Mouse (Mus musculus) midbrain, embryonic 14.5 days (tissue): ENCODE results near the gene Eif2s1. TPM values are rescaled to one million over a fixed set of nuclear protein-coding genes. Genes with fewer than 3 reads are reported as not detected.
A peak's percentile ranks its signal among the peaks of the same experiment; 100 is the strongest.

Source experiments
- ATAC-seq: fragments of 200-750 bp; cut with Nextera tagmentation; 2 replicates; pipeline ENCODE4 v1.8.0; 2017; ENCODE audit warnings: moderate number of reproducible peaks, moderate library complexity; ENCODE audit not compliant: low FRiP score, low TSS enrichment
- DNase-seq: peaks from one replicate; pipeline ENCODE4 v3.0.0-alpha.2; 2015
- H3K27ac ChIP-seq: fragments of 300-500 bp; sonication (generic); replicated peaks from 2 replicates; pipeline ENCODE4 v1.5.1; 2014; ENCODE audit warnings: mild to moderate bottlenecking, low read depth, low read length, moderate library complexity
- H3K27me3 ChIP-seq: fragments of 300-500 bp; sonication (generic); 2 replicates; pipeline ENCODE4 v1.6.1; 2014; ENCODE audit warnings: low read length, control low read depth, mixed read lengths; ENCODE audit not compliant: control insufficient read depth, insufficient read depth
- H3K36me3 ChIP-seq: fragments of 300-500 bp; sonication (generic); 2 replicates; pipeline ENCODE4 v1.6.1; 2014; ENCODE audit warnings: low read length, control low read depth; ENCODE audit not compliant: control insufficient read depth, insufficient read depth
- H3K4me1 ChIP-seq: fragments of 300-500 bp; sonication (generic); 2 replicates; pipeline ENCODE4 v1.6.1; 2014; ENCODE audit warnings: mild to moderate bottlenecking, antibody characterized with exemption, low read length, control low read depth; ENCODE audit not compliant: control insufficient read depth, insufficient read depth
- H3K4me2 ChIP-seq: fragments of 300-500 bp; sonication (generic); 2 replicates; pipeline ENCODE4 v1.6.1; 2014; ENCODE audit warnings: mild to moderate bottlenecking, low read length, moderate library complexity
- H3K4me3 ChIP-seq: fragments of 300-500 bp; sonication (generic); replicated peaks from 2 replicates; pipeline ENCODE4 v1.5.1; 2014; ENCODE audit warnings: low read depth, low read length
- H3K9ac ChIP-seq: fragments of 300-500 bp; sonication (generic); replicated peaks from 2 replicates; pipeline ENCODE4 v1.6.1; 2014; ENCODE audit warnings: mild to moderate bottlenecking, low read length, moderate library complexity
- H3K9me3 ChIP-seq: fragments of 300-500 bp; sonication (generic); 2 replicates; pipeline ENCODE4 v1.6.1; 2016; ENCODE audit warnings: low read length, control low read depth, mixed read lengths; ENCODE audit not compliant: control insufficient read depth
- WGBS: fragments of 180-500 bp; shearing (Covaris S2); extraction: QIAGEN DNeasy Blood & Tissue Kit; methylation state at CpG from one replicate; pipeline ENCODE4 v1.1.7; 2014; 5-methylcytosine and 5-hydroxymethylcytosine counted together
- polyA plus RNA-seq: library from polyadenylated mRNA; unstranded; fragments of >200 nt; fragmentation: Nextera tagmentation; extraction: Ambion mirVana; gene quantifications from 2 replicates; pipeline ENCODE4 v1.2.1, GENCODE M21; 2014

The Eif2s1 gene
- 132 and 143 TPM in 2 replicates for polyA plus RNA-seq

DNA sequence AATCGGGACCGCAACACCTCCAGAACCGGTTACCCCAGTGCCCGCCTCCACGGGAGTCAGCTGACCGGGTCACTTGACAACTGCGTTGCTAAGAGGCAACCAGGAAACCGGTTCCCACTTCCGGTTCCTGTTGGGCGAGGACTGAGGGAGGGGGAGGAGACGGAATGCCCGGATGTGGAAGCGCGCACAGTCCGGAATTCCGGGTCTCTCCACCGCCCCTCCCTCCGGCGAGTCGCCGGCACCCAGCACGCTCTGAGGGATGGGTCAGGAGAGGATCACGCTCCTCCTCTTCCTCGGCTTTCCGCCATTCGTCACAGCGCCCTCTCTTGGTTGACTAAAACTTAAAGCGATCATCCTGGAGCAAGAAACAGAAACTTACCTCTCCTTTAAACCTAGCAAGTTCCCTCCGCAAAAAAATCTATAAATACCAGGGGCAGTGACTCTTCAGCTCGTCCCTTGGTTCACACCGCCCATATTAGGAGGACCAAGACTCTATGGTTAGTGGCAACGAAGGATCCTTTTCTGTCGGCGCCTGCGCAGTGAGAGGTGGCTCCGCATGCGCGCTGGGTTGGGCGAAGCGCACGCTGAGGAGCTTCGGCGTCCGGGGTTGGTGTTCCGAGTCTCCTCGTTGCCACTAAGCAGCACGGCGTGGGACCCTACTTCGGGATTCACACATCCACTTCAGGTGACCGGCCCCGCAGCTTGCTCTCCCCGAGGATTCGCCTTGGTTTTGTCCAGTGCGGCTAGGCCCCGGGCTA is at the start of gene Eif2s1, which contains the start of gene Atp6v1d:
Eif2s1 (plus strand) TSS at position 324 of the 758 bp plus-strand sequence.
Atp6v1d (minus strand) TSS at position 143 of the 758 bp plus-strand sequence.
- peak; percentile 100 for ATAC-seq
- peak within 1 kb of the TSS; percentile 73 for H3K9ac ChIP-seq
- peak within 1 kb of the TSS; percentile 90 for H3K4me2 ChIP-seq
- no peaks in the 10 kb centered on the region for H3K9me3 ChIP-seq
- peak; percentile 99 for DNase-seq
- 0 out of 2 replicates have a peak, but pooled peaks cover under 1% of the 10 kb centered on the region for H3K36me3 ChIP-seq
- H3K27me3 ChIP-seq: no peaks in the 10 kb centered on the region
- peak within 1 kb of the TSS; percentile 88 for H3K4me3 ChIP-seq
- H3K27ac ChIP-seq: peak within 1 kb of the TSS; percentile 79
- WGBS: under 1% methylated on average over 54 of the region's 55 CpGs
- H3K4me1 ChIP-seq: peaks cover 24% of the 10 kb centered on the region

DNA sequence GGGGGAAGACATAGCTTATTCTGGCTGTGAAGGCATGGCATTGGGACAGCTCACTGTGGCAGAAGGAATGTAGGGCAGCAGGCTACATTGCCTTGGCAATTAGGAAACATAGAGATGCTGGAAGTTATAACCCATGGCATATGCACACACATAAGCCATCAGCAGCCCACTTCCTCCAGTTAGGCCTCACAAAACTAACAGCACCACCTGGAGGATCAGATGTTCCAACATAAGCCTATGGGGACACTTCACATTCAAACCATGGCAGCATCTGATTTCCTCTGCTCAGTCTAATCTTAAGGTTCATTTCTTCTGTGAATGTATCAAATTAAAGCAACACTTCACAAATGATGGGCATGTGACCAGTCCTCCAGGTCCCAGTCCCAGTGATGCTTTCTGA is 47.2 kb upstream of the Eif2s1 start:
- Histone ChIP-seq H3K9me3 (no peaks in the 10 kb centered on the region), H3K27me3 (no peaks in the 10 kb centered on the region), H3K27ac (no peak overlapping the region), H3K9ac (no peak overlapping the region), H3K4me2 (no peak overlapping the region), H3K4me1 (no peaks in the 10 kb centered on the region), H3K4me3 (no peak overlapping the region), H3K36me3 (no peaks in the 10 kb centered on the region)
- DNase-seq: peak; percentile 14
- ATAC-seq: no peak

DNA sequence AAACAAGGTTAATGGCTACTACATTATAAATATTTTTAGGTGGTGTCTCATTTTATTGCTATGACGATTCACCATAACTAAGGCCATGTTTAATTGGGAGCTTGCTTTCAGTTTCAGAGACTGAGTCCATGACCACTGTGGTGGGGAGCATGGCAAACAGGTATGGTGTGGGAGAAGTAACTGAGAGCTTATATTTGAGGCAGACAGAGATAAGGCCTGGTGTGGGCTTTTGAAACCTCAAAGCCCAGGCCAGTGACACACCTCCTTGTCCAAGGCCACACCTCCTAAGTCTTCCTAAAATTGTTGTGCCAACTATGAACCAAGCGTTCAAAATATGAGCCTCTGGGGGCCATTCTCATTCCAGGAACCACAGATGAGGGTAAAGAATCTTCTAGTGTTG is 27.1 kb upstream of the Eif2s1 start:
- no peak overlapping the region for H3K4me3 ChIP-seq
- no peak for DNase-seq
- peaks cover 56% of the 10 kb centered on the region for H3K36me3 ChIP-seq
- H3K4me2 ChIP-seq: no peak overlapping the region
- H3K27ac ChIP-seq: no peak overlapping the region
- H3K27me3 ChIP-seq: no peaks in the 10 kb centered on the region
- ATAC-seq: no peak
- no peak overlapping the region for H3K9ac ChIP-seq
- no peaks in the 10 kb centered on the region for H3K4me1 ChIP-seq
- H3K9me3 ChIP-seq: no peaks in the 10 kb centered on the region
- 94% methylated on average over 2 of the region's 2 CpGs for WGBS

DNA sequence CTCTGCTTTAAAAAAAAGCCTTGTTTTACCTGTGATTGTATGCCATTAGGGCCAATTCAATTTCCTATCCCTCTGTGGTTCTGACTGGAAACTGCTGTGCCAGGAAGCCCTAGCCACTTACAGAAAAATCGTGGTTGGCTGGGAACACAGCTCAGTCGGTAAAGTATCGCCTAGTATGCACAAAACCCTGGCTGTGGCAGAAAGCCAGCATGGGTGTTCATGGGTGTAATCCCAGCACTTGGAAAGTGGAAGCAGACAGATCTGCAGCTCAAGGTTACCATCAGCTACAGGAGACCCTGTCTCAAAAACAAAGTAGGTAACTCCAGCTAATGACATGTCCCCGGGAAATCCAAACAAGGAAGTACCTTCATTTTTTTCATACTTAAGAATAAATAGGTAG is 21.7 kb upstream of the Eif2s1 start:
- Histone ChIP-seq H3K36me3 (peaks cover 86% of the 10 kb centered on the region), H3K9me3 (no peaks in the 10 kb centered on the region), H3K27me3 (no peaks in the 10 kb centered on the region), H3K27ac (no peak overlapping the region), H3K9ac (no peak overlapping the region), H3K4me2 (no peak overlapping the region), H3K4me1 (no peaks in the 10 kb centered on the region), H3K4me3 (no peak overlapping the region)
- DNase-seq: no peak
- WGBS: 94% methylated on average over 4 of the region's 4 CpGs
- ATAC-seq: no peak

DNA sequence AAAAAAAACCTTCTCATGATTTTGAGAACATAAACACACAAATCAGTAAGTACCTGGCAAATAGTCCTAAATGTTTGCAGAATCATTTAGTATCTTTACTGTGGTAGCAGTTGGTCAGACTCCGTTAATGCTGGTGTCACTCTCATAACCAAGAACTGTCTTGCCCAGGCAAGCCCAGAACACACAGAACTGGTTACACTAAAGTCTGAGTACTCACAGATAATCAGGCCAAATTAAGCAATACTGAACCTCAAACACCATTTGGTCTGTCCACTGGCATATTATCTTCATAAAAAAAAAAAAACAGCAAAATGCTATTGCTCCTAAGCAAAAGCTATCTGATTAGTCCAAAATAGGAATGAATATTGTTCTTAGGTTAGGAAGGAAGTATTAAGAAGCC is 19.2 kb upstream of the Eif2s1 start:
- H3K4me1 ChIP-seq: no peaks in the 10 kb centered on the region
- H3K9me3 ChIP-seq: no peaks in the 10 kb centered on the region
- 88% methylated on average over 1 of the region's 1 CpGs for WGBS
- H3K27ac ChIP-seq: no peak overlapping the region
- H3K36me3 ChIP-seq: peaks cover 71% of the 10 kb centered on the region
- DNase-seq (no peak), ATAC-seq (no peak)
- H3K9ac ChIP-seq: no peak overlapping the region
- no peak overlapping the region for H3K4me2 ChIP-seq
- no peak overlapping the region for H3K4me3 ChIP-seq
- H3K27me3 ChIP-seq: no peaks in the 10 kb centered on the region

DNA sequence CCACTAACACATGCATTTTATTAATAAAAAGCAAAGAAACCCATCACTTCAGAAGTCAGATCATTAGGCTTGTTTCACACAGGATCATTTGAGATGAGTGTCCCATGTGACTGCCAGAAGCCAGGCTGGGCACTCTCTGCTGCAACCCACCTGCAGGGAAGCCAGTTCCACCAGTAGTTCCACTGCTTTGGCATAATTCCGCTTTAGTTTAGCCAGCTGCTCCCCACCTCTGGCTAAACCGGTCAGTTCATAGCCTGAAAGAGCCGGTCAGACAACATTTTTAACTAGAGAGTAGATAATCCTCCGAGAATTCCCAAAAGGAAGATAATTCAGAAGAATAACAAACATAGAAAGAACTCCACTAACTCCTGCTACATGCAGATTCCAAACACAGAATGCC is 13.4 kb upstream of the Eif2s1 start:
- DNase-seq: no peak
- Histone ChIP-seq H3K27ac (no peak overlapping the region), H3K9me3 (no peaks in the 10 kb centered on the region), H3K27me3 (no peaks in the 10 kb centered on the region), H3K9ac (no peak overlapping the region), H3K4me2 (no peak overlapping the region), H3K4me3 (no peak overlapping the region), H3K4me1 (no peaks in the 10 kb centered on the region), H3K36me3 (peaks cover 53% of the 10 kb centered on the region)
- 95% methylated on average over 4 of the region's 4 CpGs for WGBS
- ATAC-seq: no peak

DNA sequence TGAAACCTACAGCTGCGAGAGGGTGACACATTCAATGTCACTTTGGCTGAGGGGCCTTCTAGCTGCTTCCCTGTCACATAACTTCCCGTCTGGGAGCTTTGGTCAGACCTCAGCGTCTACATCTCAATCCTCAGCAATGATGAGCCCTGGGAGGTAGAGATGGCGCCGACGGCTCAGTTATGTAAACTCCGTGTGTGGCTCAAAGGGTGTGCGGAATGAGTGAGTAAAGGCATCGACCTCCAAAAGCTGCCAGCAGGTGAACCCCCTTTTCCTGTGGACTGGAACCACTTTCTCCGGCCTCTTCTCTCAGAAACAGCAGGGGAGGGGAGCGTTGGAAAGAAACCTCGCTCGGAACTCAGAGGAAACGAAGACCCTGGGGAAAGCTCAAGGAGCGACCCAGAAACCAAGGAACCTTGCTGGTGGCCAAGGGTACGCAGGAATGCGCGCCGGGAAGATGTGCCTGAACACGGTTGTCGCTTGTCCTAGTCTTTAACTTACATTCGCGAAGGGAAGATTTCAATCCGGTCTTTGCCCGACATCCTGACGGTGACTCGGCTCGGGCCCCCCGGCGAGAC is 611 bp upstream of the Eif2s1 start:
- Histone ChIP-seq H3K4me2 (peak overlapping the region; percentile 90), H3K9ac (peak overlapping the region; percentile 69), H3K9me3 (no peaks in the 10 kb centered on the region), H3K27ac (peak overlapping the region; percentile 72), H3K27me3 (no peaks in the 10 kb centered on the region), H3K4me1 (peaks cover 24% of the 10 kb centered on the region), H3K36me3 (peaks cover 6% of the 10 kb centered on the region), H3K4me3 (peak overlapping the region; percentile 88)
- DNase-seq: no peak
- ATAC-seq: no peak
- under 1% methylated on average over 30 of the region's 30 CpGs for WGBS

DNA sequence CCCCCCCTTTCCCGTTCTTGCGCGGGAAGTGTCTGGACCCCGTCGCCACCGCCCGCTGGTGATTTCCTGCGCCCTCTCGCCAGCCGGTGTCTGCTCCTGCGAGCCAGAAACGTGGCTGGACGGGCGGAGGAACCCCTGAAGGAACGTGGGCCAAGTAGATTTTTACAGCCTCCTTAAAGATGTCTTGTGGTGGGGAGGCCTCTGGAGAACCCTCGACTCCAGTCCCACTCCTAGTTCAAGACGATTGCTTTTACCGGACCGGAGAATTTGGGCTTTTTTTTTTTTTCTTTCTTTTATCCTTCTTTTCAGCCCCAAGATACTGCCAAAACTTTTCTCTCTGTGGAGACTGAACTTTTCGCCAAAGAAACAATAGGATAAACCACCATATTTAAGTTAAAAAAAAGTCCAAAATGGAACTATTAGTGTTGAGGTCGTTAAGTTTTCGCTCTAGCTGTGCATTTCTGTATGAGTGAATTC is 673 bp downstream of the Eif2s1 start:
- H3K27ac ChIP-seq: peak overlapping the region; percentile 79
- peak overlapping the region; percentile 88 for H3K4me3 ChIP-seq
- peaks cover 5% of the 10 kb centered on the region for H3K36me3 ChIP-seq
- DNase-seq (no peak), ATAC-seq (no peak)
- peak overlapping the region; percentile 73 for H3K9ac ChIP-seq
- H3K4me2 ChIP-seq: peak overlapping the region; percentile 90
- H3K27me3 ChIP-seq: no peaks in the 10 kb centered on the region
- H3K4me1 ChIP-seq: peaks cover 24% of the 10 kb centered on the region
- no peaks in the 10 kb centered on the region for H3K9me3 ChIP-seq
- WGBS: 0% methylated on average over 22 of the region's 22 CpGs

DNA sequence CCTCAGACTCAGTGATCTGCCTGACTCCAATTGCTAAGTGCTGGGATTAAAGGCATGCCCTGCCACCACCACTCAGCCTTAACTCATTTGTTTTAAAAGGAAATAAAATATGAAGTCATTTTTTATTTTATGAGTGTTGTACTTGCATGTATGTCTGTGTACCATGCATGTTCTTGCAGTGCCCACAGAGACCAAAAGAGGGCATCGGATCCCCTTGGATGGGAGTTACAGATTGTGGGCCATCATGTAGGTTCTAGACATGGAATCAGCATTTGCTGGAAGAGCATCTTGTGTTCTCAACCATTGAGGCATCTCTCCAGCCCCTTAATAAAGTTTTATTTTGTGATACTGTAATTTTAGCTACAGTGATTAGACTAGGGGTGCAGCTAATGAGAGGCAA is 3.8 kb downstream of the Eif2s1 start:
- Histone ChIP-seq H3K27ac (no peak overlapping the region), H3K27me3 (no peaks in the 10 kb centered on the region), H3K9ac (no peak overlapping the region), H3K9me3 (no peaks in the 10 kb centered on the region), H3K36me3 (peaks cover 24% of the 10 kb centered on the region), H3K4me1 (peaks cover 12% of the 10 kb centered on the region), H3K4me2 (no peak overlapping the region), H3K4me3 (no peak overlapping the region)
- ATAC-seq (no peak), DNase-seq (no peak)
- 100% methylated on average over 1 of the region's 1 CpGs for WGBS
